Mouse (Mus musculus) thymus, postnatal 10 days (tissue): ENCODE data around the gene Gm11084.
A peak's percentile ranks its signal among the peaks of the same experiment; 100 is the strongest.
"Not testable (repeated sequence)": the region's sequence is repeated elsewhere in the genome, so short reads cannot be mapped to it uniquely, and the experiment has no call there.

Source experiments
- DNase-seq, 2 experiments: peaks; one replicate each; pipeline ENCODE4 v3.0.0; 2021; ENCODE audit warnings: low spot score in 2 of 2

Gm11084 gene

GRCm38 (mm10) chr2:72995346-72996097 is 9.0 kb upstream of the Gm11084 start:
- no peak for DNase-seq

- no peak for DNase-seq
These were observed 7.6 kb upstream of the Gm11084 start for GRCm38 (mm10) chr2:72994165-72994564.

- DNase-seq = no peak
These were observed 6.0 kb upstream of the Gm11084 start for GRCm38 (mm10) chr2:72992497-72992896.

GRCm38 (mm10) chr2:72988945-72989344 is 2.4 kb upstream of the Gm11084 start:
- not testable (repeated sequence) for DNase-seq

- no peak for DNase-seq
These were observed 1.0 kb downstream of the Gm11084 start for GRCm38 (mm10) chr2:72985516-72985915.

GRCm38 (mm10) chr2:72984806-72985205 is 1.7 kb downstream of the Gm11084 start:
- no peak for DNase-seq

GRCm38 (mm10) chr2:72983211-72983610 is 3.3 kb downstream of the Gm11084 start:
- no peak for DNase-seq

GRCm38 (mm10) chr2:72982110-72982785 is 4.3 kb downstream of the Gm11084 start:
- no peak for DNase-seq

- DNase-seq = no peak
These were observed 4.9 kb downstream of the Gm11084 start for GRCm38 (mm10) chr2:72981441-72982109.

- no peak for DNase-seq
These were observed 5.5 kb downstream of the Gm11084 start for GRCm38 (mm10) chr2:72981075-72981420.

GRCm38 (mm10) chr2:72980337-72981074 is 6.0 kb downstream of the Gm11084 start, which contains the start of gene Sp3:
Gene Sp3 (minus strand): TSS chr2:72980446.
- DNase-seq = peak; percentile 94 to 96

GRCm38 (mm10) chr2:72979659-72980071 is 6.9 kb downstream of the Gm11084 start:
- DNase-seq = peak; percentile 86 to 87

- peak; percentile 81 to 89 for DNase-seq
These were observed 7.4 kb downstream of the Gm11084 start for GRCm38 (mm10) chr2:72978901-72979658.

GRCm38 (mm10) chr2:72978473-72978872 is 8.0 kb downstream of the Gm11084 start:
- peak; percentile 51 to 52 for DNase-seq

GRCm38 (mm10) chr2:72977272-72977671 is 9.2 kb downstream of the Gm11084 start:
- no peak for DNase-seq

GRCm38 (mm10) chr2:72976036-72976435 is 10.5 kb downstream of the Gm11084 start:
- no peak for DNase-seq

GRCm38 (mm10) chr2:72970831-72971230 is 15.7 kb downstream of the Gm11084 start:
- no peak for DNase-seq

- no peak for DNase-seq
These were observed 16.2 kb downstream of the Gm11084 start for GRCm38 (mm10) chr2:72970302-72970701.

GRCm38 (mm10) chr2:72968536-72968935 is 18.0 kb downstream of the Gm11084 start:
- no peak for DNase-seq

- DNase-seq = no peak
These were observed 21.1 kb downstream of the Gm11084 start for GRCm38 (mm10) chr2:72965450-72965849.

- DNase-seq = no peak
These were observed 30.1 kb downstream of the Gm11084 start for GRCm38 (mm10) chr2:72956415-72956814.
